Mouse (Mus musculus): ENCODE measurements around the gene Mpc1. TPM values are rescaled to one million over a fixed set of nuclear protein-coding genes. Genes with fewer than 3 reads are reported as not detected.
A peak's percentile ranks its signal among the peaks of the same experiment; 100 is the strongest.

Mpc1 gene
- polyA plus RNA-seq, 1 experiment from 2014 or later: 87.9 TPM

DNA sequence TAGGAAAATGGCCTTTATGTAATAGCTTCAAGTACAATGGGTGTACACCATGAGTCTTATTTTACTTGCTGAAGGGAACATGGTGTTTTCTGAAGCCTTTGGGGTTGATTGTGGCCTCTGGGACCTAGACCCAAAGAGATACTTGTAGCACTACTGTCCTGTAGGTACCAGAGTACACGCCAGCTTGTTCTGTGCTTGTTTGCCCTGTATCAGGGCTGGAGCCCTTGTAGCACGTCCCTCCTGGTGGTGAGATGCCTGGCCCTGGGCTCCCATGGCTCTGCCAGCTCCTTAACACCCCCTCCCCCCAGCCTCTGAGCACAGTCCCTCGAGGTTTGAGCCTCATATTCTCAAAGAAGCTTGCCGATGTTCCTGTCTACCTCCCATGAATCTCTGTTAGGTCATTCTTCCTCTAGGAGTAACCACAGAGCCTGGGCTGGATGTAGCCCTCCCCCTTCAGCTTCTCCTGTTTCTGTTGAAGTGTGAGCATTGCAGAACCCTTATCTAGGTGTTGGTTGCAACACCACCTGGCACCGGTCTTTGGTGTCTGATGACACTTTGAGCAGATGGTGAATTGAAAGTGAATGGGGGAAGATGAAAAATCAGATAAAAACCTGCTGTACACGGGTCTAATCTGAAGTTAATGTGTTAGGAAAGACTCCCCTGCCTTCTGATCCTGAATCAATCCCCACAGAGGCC lies 10.5 kb upstream of the Mpc1 start:
- Histone ChIP-seq H3K9ac (ENCODE audit: low read length) (no peak overlapping the region), H3K4me1 (replicated peaks; ENCODE audit: control insufficient read depth, insufficient read depth, low read length) (no peaks in the 10 kb centered on the region), H3K27me3 (ENCODE audit: control insufficient read depth, insufficient read depth, low read length) (no peaks in the 10 kb centered on the region), H3K4me2 (ENCODE audit: low read depth, low read length, severe bottlenecking) (no peak overlapping the region), H3K4me3 (ENCODE audit: low read depth, low read length) (no peak overlapping the region), H3K36me3 (ENCODE audit: control insufficient read depth, insufficient read depth, low read length) (no peaks in the 10 kb centered on the region), H3K27ac (ENCODE audit: low read depth, low read length) (no peak overlapping the region), H3K9me3 (ENCODE audit: control insufficient read depth, low read length) (no peaks in the 10 kb centered on the region)
- DNase-seq (ENCODE audit: low spot score) (no peak), ATAC-seq (replicated peaks; ENCODE audit: low FRiP score) (no peak)
- WGBS: 53% methylated on average over 6 of the region's 6 CpGs

GRCm38 (mm10) chr17:8272951-8273350 lies 9.8 kb upstream of the Mpc1 start:
- ATAC-seq (replicated peaks; ENCODE audit: low FRiP score): no peak
- no peak for DNase-seq (ENCODE audit: low spot score)

GRCm38 (mm10) chr17:8276071-8276470 lies 6.6 kb upstream of the Mpc1 start:
- H3K9ac ChIP-seq (ENCODE audit: low read length): no peak overlapping the region
- H3K27me3 ChIP-seq (ENCODE audit: control insufficient read depth, insufficient read depth, low read length): no peaks in the 10 kb centered on the region
- no peaks in the 10 kb centered on the region for H3K9me3 ChIP-seq (ENCODE audit: control insufficient read depth, low read length)
- WGBS: 81% methylated on average over 4 of the region's 4 CpGs
- H3K4me1 ChIP-seq (replicated peaks; ENCODE audit: control insufficient read depth, insufficient read depth, low read length): no peaks in the 10 kb centered on the region
- no peak overlapping the region for H3K27ac ChIP-seq (ENCODE audit: low read depth, low read length)
- H3K4me3 ChIP-seq (ENCODE audit: low read depth, low read length): no peak overlapping the region
- no peaks in the 10 kb centered on the region for H3K36me3 ChIP-seq (ENCODE audit: control insufficient read depth, insufficient read depth, low read length)
- no peak overlapping the region for H3K4me2 ChIP-seq (ENCODE audit: low read depth, low read length, severe bottlenecking)
- ATAC-seq (replicated peaks; ENCODE audit: low FRiP score): no peak
- no peak for DNase-seq (ENCODE audit: low spot score)

More at GRCm38 (mm10) chr17:8272951-8273350, 9.8 kb upstream of the Mpc1 start:
- Histone ChIP-seq H3K36me3 (ENCODE audit: control insufficient read depth, insufficient read depth, low read length) (no peaks in the 10 kb centered on the region), H3K9ac (ENCODE audit: low read length) (no peak overlapping the region), H3K4me3 (ENCODE audit: low read depth, low read length) (no peak overlapping the region), H3K27me3 (ENCODE audit: control insufficient read depth, insufficient read depth, low read length) (no peaks in the 10 kb centered on the region), H3K4me1 (replicated peaks; ENCODE audit: control insufficient read depth, insufficient read depth, low read length) (no peaks in the 10 kb centered on the region), H3K9me3 (ENCODE audit: control insufficient read depth, low read length) (no peaks in the 10 kb centered on the region), H3K4me2 (ENCODE audit: low read depth, low read length, severe bottlenecking) (no peak overlapping the region), H3K27ac (ENCODE audit: low read depth, low read length) (no peak overlapping the region)
- WGBS: 79% methylated on average over 6 of the region's 6 CpGs

GRCm38 (mm10) chr17:8276680-8277079 lies 6.0 kb upstream of the Mpc1 start:
- no peak for DNase-seq (ENCODE audit: low spot score)

DNA sequence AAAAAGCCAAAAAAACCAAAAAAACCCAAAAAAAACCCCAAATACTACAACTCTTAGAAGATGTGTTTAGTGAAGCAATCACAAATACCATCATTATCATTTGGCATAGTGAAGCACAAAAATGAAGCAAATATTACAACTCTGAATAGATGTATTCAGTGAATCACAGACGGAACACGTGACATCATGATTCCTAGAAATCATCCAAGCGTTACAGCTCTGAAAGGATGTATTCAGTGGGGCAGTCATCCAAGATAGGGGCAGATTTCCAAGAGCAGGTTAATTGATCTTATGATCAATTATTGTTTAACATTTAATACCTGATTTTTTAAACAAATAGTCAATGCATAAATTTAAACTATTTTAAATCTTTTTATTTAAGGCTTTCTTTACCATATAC lies 5.4 kb upstream of the Mpc1 start:
- no peak overlapping the region for H3K4me3 ChIP-seq (ENCODE audit: low read depth, low read length)
- no peaks in the 10 kb centered on the region for H3K36me3 ChIP-seq (ENCODE audit: control insufficient read depth, insufficient read depth, low read length)
- H3K27ac ChIP-seq (ENCODE audit: low read depth, low read length): no peak overlapping the region
- no peak overlapping the region for H3K4me2 ChIP-seq (ENCODE audit: low read depth, low read length, severe bottlenecking)
- H3K27me3 ChIP-seq (ENCODE audit: control insufficient read depth, insufficient read depth, low read length): no peaks in the 10 kb centered on the region
- H3K4me1 ChIP-seq (replicated peaks; ENCODE audit: control insufficient read depth, insufficient read depth, low read length): no peaks in the 10 kb centered on the region
- ATAC-seq (replicated peaks; ENCODE audit: low FRiP score) (no peak), DNase-seq (ENCODE audit: low spot score) (no peak)
- 82% methylated on average over 3 of the region's 3 CpGs for WGBS
- H3K9me3 ChIP-seq (ENCODE audit: control insufficient read depth, low read length): no peaks in the 10 kb centered on the region
- no peak overlapping the region for H3K9ac ChIP-seq (ENCODE audit: low read length)

More at GRCm38 (mm10) chr17:8276680-8277079, 6.0 kb upstream of the Mpc1 start:
- Histone ChIP-seq H3K27me3 (ENCODE audit: control insufficient read depth, insufficient read depth, low read length) (no peaks in the 10 kb centered on the region), H3K4me2 (ENCODE audit: low read depth, low read length, severe bottlenecking) (no peak overlapping the region), H3K4me1 (replicated peaks; ENCODE audit: control insufficient read depth, insufficient read depth, low read length) (no peaks in the 10 kb centered on the region), H3K4me3 (ENCODE audit: low read depth, low read length) (no peak overlapping the region), H3K27ac (ENCODE audit: low read depth, low read length) (no peak overlapping the region), H3K9me3 (ENCODE audit: control insufficient read depth, low read length) (no peaks in the 10 kb centered on the region), H3K9ac (ENCODE audit: low read length) (no peak overlapping the region), H3K36me3 (ENCODE audit: control insufficient read depth, insufficient read depth, low read length) (no peaks in the 10 kb centered on the region)
- no peak for ATAC-seq (replicated peaks; ENCODE audit: low FRiP score)
- WGBS: 84% methylated on average over 7 of the region's 7 CpGs

GRCm38 (mm10) chr17:8278356-8278755 lies 4.3 kb upstream of the Mpc1 start:
- H3K36me3 ChIP-seq (ENCODE audit: control insufficient read depth, insufficient read depth, low read length): no peaks in the 10 kb centered on the region
- DNase-seq (ENCODE audit: low spot score) (no peak), ATAC-seq (replicated peaks; ENCODE audit: low FRiP score) (no peak)
- no peak overlapping the region for H3K9ac ChIP-seq (ENCODE audit: low read length)
- no peak overlapping the region for H3K4me2 ChIP-seq (ENCODE audit: low read depth, low read length, severe bottlenecking)
- no peaks in the 10 kb centered on the region for H3K9me3 ChIP-seq (ENCODE audit: control insufficient read depth, low read length)
- 73% methylated on average over 3 of the region's 3 CpGs for WGBS
- H3K27me3 ChIP-seq (ENCODE audit: control insufficient read depth, insufficient read depth, low read length): no peaks in the 10 kb centered on the region
- no peak overlapping the region for H3K27ac ChIP-seq (ENCODE audit: low read depth, low read length)
- peaks cover 1% of the 10 kb centered on the region; the same call in 1 of the 2 replicates for H3K4me1 ChIP-seq (replicated peaks; ENCODE audit: control insufficient read depth, insufficient read depth, low read length)
- no peak overlapping the region for H3K4me3 ChIP-seq (ENCODE audit: low read depth, low read length)

DNA sequence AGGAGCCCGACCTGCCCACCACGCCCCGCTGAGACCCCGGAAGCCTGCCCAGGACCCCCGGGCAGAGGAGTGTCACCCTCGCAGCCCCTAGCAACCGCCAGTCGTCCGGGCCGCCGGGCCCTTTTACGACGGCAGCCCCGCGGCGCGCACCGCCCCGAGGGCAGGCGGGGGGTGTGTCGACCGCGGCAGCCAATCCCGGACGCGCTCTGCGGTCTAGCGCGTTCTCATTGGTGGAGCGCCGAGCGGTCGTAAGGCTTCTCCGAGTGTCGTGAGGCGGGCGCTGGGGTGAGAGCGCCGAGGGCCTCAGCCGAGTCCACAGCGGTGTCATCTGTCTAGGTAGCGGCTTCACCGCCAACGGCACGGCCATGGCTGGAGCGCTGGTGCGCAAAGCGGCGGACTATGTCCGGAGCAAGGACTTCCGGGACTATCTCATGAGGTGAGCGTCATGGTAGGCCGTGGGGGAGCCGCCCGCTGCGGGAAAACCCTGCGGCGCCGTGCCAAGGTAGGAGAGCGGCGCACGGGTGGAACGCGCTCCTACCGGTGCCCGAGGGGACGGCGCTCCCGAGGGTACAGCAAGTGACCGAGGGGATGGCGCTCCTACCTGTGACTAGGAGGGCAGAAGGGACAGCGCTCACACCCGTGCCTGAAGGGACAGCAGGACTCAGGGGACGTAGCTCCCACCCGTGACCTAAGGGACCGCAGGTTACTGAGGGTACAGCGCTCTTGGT lies 986 bp downstream of the Mpc1 start:
- WGBS: under 1% methylated on average over 71 of the region's 77 CpGs
- Histone ChIP-seq H3K27me3 (ENCODE audit: control insufficient read depth, insufficient read depth, low read length) (no peaks in the 10 kb centered on the region), H3K9me3 (ENCODE audit: control insufficient read depth, low read length) (no peaks in the 10 kb centered on the region), H3K27ac (ENCODE audit: low read depth, low read length) (peak overlapping the region; percentile 59; the same call in 1 of the 2 replicates), H3K36me3 (ENCODE audit: control insufficient read depth, insufficient read depth, low read length) (no peaks in the 10 kb centered on the region), H3K4me2 (ENCODE audit: low read depth, low read length, severe bottlenecking) (peak overlapping the region; percentile 99), H3K4me1 (replicated peaks; ENCODE audit: control insufficient read depth, insufficient read depth, low read length) (peaks cover 1% of the 10 kb centered on the region; the same call in 1 of the 2 replicates), H3K4me3 (ENCODE audit: low read depth, low read length) (peak overlapping the region; percentile 78), H3K9ac (ENCODE audit: low read length) (peak overlapping the region; percentile 78)
- ATAC-seq (replicated peaks; ENCODE audit: low FRiP score): peak; percentile 98
- DNase-seq (ENCODE audit: low spot score): peak; percentile 96

- Histone ChIP-seq H3K9me3 (ENCODE audit: control insufficient read depth, low read length) (no peaks in the 10 kb centered on the region), H3K27ac (ENCODE audit: low read depth, low read length) (0 out of 2 replicates have a peak overlapping the region, but pooled peaks have one; percentile 18), H3K27me3 (ENCODE audit: control insufficient read depth, insufficient read depth, low read length) (no peaks in the 10 kb centered on the region), H3K9ac (ENCODE audit: low read length) (peak overlapping the region; percentile 63), H3K4me3 (ENCODE audit: low read depth, low read length) (peak overlapping the region; percentile 78), H3K36me3 (ENCODE audit: control insufficient read depth, insufficient read depth, low read length) (no peaks in the 10 kb centered on the region), H3K4me1 (replicated peaks; ENCODE audit: control insufficient read depth, insufficient read depth, low read length) (peaks cover 1% of the 10 kb centered on the region; the same call in 1 of the 2 replicates), H3K4me2 (ENCODE audit: low read depth, low read length, severe bottlenecking) (peak overlapping the region; percentile 99)
- ATAC-seq (replicated peaks; ENCODE audit: low FRiP score) (0 out of 2 replicates have a peak, but pooled peaks have one; percentile 1), DNase-seq (ENCODE audit: low spot score) (no peak)
- WGBS: under 1% methylated on average over 31 of the region's 32 CpGs
Measured at GRCm38 (mm10) chr17:8284254-8284661, 1.6 kb downstream of the Mpc1 start.
